ENCODE assay signal across 8 mouse cellular contexts in the genomic region with DNA sequence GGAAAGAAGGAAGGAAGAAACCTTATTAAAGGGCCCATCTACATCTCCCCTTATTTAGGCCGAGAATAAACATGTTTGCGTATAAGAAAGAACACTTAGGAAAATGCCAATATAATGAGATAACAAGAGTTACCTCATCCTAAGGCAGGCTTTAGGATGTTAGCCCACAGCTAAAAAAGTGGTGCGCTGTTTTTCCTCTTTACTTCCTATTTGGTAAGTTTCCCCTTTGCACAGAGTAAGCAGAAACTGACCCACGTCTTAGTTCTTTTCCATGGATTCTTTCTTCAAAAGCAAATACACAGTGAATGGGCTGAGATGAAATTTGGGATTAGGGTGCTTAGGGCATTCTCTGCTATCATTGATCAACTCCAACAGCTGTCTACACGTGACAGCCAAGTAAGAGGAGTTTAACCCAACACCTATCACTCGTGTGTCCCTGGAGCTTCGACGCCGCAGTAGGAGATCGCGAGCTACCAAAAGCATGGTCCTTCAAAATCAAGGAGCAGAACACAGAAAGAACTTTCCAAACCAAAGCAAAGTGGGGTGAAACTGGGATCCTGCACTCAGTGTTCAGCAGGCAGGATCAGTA. TPM values are rescaled to one million over a fixed set of nuclear protein-coding genes. Genes with fewer than 3 reads are reported as not detected.
A peak's percentile ranks its signal among the peaks of the same experiment; 100 is the strongest.
DNase-seq lines count a peak whose midpoint lies in the region; ATAC-seq lines count a peak whose summit lies in the region.

No protein-coding gene starts in this region.

- DNase-seq in heart, postnatal 4 days: no peak
- peak; percentile 26 for DNase-seq in adipocyte (ENCODE audit: low spot score)
- DNase-seq in hindbrain, embryonic 10.5 days (ENCODE audit: low spot score): no peak
- DNase-seq in cerebellum, adult 8-10 months: no peak
- no peak for DNase-seq in Muller cell, postnatal 12 days (ENCODE audit: inconsistent ontology term)
- no peak for DNase-seq in frontal cortex, postnatal 10 days (ENCODE audit: low spot score in 2 of 2)

- 0 out of 2 replicates have a peak, but pooled peaks cover 3% of the 10 kb centered on the region for H3K4me1 ChIP-seq in heart, embryonic 12.5 days (replicated peaks)
- peaks cover 15% of the 10 kb centered on the region for H3K4me1 ChIP-seq in hindbrain, embryonic 10.5 days (replicated peaks)

- no peaks in the 10 kb centered on the region for H3K27me3 ChIP-seq in heart, embryonic 12.5 days (replicated peaks)
- peaks cover 19% of the 10 kb centered on the region for H3K27me3 ChIP-seq in hindbrain, embryonic 10.5 days (ENCODE audit: insufficient read depth, poor library complexity, severe bottlenecking)

- WGBS in heart, embryonic 12.5 days: 41% methylated on average over 11 of the region's 11 CpGs
- WGBS in hindbrain, embryonic 10.5 days: 45% methylated on average over 11 of the region's 11 CpGs

- ATAC-seq in heart, embryonic 12.5 days (ENCODE audit: insufficient number of reproducible peaks, low FRiP score): no peak
- 0 out of 2 replicates have a peak, but pooled peaks have one; percentile 40 for ATAC-seq in megakaryocyte-erythroid progenitor cell, adult 5-6 weeks (replicated peaks; ENCODE audit: low FRiP score, low TSS enrichment, poor library complexity, severe bottlenecking)

- no peaks in the 10 kb centered on the region for H3K36me3 ChIP-seq in heart, embryonic 12.5 days
- H3K36me3 ChIP-seq in hindbrain, embryonic 10.5 days: no peaks in the 10 kb centered on the region

- H3K27ac ChIP-seq in heart, embryonic 12.5 days (ENCODE audit: poor library complexity, severe bottlenecking): no peak overlapping the region
- H3K27ac ChIP-seq in hindbrain, embryonic 10.5 days: peak overlapping the region; percentile 74; the same call in 1 of the 2 replicates

- peak overlapping the region; percentile 89 for H3K4me2 ChIP-seq in heart, embryonic 12.5 days

- H3K9ac ChIP-seq in heart, embryonic 12.5 days: peak overlapping the region; percentile 70; the same call in 1 of the 2 replicates

- H3K9me3 ChIP-seq in heart, embryonic 12.5 days (replicated peaks): no peaks in the 10 kb centered on the region
- no peaks in the 10 kb centered on the region for H3K9me3 ChIP-seq in hindbrain, embryonic 10.5 days

- H3K4me3 ChIP-seq in heart, embryonic 12.5 days: peak overlapping the region; percentile 58
- peak overlapping the region; percentile 57 for H3K4me3 ChIP-seq in hindbrain, embryonic 10.5 days

RNA-seq across cellular contexts. Expression of a gene that starts 7.6 kb away (rescaled TPM):
- 26.6 and 28.0 TPM in 2 replicates for polyA plus RNA-seq in heart, embryonic 12.5 days (2016; fragmentation: Nextera tagmentation; extraction: Ambion mirVana)
- total RNA-seq in heart, postnatal 4 days (2021): 10 to 100 TPM; 59.6 to 60.6 TPM
- 25.6 and 31.1 TPM in 2 replicates for polyA plus RNA-seq in hindbrain, embryonic 10.5 days (2016; fragmentation: Nextera tagmentation; extraction: Ambion mirVana)
- total RNA-seq in megakaryocyte-erythroid progenitor cell, adult 5-6 weeks (2014; fragmentation: Nextera tagmentation): 104 and 186 TPM in 2 replicates
- total RNA-seq in megakaryocyte-erythroid progenitor cell, adult 5-6 weeks (2017): 124 and 130 TPM in 2 replicates
